Mouse (Mus musculus) layer of hippocampus, adult 9-10 months (tissue): ENCODE data around the gene Sdcbp2.
"Not testable (repeated sequence)": the region's sequence is repeated elsewhere in the genome, so short reads cannot be mapped to it uniquely, and the experiment has no call there.

Source experiments
- DNase-seq: peaks from one replicate; pipeline ENCODE4 v3.0.0; 2022; ENCODE audit warnings: low spot score

Sdcbp2 gene

DNA sequence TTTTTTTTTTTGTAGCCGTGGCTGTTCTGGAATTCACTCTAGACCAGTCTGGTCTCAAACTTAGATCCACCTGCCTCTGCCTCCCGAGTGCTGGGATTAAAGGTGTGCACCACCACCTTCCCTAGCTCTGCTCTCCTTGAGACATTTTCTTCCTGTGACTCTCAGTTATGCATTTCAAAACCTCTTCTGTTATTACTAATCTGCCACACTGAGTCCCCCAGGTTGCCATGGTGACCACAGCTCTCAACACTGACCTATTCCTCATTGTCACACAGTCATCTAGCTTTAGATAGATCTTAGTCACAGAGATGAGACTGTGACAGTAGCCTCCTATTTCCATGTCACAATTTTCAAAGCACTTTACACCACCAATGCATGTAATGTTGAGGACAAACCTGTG lies 3.0 kb upstream of the Sdcbp2 start:
- no peak for DNase-seq

DNA sequence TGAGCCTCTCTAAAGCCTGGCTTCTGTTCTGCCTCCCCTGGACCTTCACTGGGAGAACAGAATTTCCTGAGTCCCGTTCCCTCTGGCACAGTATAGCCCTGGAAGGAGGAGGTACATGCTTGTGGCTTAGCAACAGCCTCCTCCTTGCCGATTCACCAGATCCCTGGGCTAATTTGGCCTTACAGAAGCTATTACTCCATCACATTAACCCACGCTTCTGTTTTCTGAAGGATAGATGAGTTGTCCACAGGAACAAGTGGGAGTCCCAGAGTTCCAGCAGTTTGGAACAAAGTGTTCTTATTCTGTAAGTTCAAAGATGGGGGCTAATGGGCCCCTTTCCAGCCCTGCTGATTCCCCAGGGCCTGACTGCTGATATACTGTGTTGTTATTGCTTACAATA lies 1.2 kb downstream of the Sdcbp2 start:
- DNase-seq = no peak

DNA sequence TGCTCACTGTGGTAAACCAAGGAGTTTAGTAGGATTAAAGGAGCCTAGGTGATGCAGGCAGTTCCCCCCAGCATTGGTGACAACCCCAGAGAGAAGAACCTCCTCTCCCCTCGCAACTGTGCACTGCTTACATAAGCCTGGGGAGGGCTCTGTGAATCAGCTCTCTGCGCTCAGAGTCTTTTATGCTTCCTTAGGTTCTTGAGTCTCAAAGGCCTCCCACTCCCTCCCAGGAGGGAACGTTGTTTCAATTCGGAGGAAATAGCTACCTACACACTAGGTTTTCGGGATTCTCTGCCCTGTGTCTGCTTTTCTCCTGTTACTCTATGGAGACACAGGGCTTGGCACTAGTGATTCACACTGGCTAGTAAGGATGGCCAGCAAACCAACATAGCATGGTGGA lies 2.2 kb downstream of the Sdcbp2 start:
- DNase-seq = no peak

DNA sequence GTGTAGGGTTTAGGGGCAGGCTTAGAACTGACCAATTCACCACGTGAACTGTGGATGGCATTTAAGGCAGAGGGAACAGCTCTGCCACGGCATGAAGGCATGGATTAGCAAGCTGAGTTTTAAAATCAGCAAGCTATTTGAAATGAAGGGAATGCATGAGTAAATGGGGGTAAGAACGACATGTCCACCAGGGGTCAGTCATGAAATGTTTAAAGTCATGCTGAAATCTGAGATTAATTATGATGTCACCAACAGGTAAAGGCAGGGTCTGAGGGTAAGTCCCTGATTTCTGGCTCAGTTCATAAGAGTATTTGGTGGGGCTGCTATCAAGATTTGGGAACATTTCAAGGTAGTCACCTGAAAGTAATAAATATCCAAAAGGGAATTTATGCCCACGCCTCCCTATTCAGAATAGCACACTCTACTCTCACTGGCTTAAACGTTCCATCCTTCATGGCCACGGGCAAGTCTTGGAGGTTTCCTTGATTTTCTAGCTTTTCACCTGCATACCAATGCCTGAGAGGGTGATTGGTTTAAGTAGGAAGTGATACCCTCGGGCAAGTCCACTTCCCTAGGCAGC lies 2.8 kb downstream of the Sdcbp2 start:
- DNase-seq = peak; percentile 69

DNA sequence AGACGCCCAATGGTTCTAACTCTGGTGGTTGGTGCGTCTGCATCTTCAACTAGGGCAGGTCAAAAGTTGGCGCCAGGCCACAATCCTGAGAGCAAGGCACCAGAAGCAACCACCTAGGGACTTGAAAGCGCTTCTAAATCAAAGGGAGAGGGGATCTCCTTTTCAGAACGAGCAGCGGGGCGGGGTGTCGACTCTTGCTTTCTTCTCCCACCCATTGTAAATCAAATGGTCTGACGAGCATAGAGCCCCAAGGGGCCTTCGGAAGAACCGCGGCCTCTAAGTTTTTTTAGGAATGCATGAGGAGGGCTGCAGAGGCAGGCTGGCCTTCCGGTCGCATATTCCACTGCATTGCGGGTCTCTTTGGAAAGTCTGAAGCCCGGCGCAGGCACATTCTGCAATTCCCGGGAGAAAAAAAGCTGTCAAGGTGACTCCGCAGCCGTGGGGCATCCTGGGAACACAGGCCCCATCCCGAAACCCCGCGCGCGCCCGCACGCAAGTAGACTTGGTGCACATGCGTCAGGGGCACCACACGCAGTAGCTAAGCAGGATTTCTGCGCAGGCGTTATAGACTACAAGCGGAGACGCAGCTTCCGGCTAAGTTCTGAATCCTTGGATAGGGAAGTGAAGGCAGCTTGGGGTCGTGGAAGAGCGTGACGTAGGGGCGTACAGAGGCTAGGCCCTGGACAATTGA lies 3.4 kb downstream of the Sdcbp2 start:
- DNase-seq = peak; percentile 71

DNA sequence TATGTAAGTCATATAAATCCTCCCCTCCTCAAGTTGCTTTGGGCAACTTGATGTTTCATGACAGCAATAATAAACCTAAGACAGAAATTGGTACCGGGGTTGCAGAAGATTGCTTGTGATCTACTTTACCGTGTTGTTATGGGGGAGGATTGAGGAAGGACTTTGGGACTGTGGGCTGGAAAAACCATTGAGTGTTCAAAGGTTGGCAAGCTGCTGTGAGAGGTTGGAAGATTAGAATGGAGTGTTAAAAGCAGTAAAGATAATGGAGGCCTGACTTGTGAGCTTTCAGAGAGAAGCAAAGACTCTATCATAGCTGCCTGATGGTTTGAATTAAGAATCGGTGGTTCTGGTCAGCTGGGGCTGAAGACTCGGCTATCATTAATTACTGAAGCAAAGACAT lies 6.8 kb downstream of the Sdcbp2 start:
- DNase-seq = no peak

DNA sequence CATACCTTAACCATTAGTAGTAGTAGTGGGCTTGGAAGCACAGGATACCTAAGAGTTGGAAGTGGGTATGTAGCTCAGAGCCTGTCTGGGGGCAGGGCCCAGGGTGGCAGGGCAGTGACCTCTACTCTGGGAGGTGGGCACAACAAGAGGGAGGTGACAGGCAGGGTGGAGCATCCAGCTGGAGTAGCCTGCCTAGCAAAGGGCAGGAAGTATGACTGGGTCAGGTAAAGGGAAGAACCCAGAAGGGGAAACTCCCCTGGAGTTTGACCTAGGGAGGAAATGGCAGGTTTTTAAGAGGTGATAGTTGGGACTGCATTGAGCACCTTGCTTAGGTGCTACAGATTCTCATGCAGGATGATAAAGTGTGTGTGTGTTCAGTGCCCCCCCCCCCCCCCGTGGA lies 8.5 kb downstream of the Sdcbp2 start:
- DNase-seq = no peak

DNA sequence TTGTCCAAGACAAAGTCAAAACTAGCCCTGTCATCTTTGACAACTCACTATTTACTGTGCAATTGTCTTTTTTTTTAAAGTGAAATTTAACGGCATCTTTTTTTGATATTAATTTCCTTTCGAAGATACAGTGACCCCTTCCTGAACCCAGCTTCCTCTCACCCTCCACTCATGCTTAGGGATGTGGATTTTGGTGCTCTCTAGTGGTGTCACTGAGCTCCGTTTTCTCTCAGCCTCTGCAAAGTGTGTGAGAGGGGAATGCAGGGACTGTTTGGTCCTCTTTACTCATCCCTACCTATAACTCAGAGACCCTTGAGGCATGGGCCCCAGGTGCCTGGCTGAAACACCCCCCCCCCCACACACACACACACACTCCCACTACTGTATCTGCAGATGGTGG lies 13.5 kb downstream of the Sdcbp2 start:
- DNase-seq = no peak

DNA sequence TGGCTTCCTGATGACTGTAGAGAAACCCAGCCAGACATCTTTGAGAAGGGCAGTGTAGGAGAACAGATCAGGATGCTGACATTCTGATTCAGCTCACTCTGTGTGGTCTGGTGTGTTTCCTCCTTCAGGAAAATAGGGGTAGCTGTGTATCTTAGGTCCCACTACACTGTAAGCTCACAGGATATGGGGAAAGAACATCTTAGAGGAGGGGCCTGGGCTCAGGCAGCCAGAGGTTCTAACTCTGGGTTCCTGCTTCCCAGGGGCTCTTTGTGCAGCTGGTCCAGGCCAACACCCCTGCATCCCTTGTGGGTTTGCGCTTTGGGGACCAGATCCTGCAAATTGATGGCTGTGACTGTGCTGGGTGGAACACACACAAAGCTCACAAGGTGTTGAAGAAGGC lies 14.4 kb downstream of the Sdcbp2 start:
- no peak for DNase-seq

DNA sequence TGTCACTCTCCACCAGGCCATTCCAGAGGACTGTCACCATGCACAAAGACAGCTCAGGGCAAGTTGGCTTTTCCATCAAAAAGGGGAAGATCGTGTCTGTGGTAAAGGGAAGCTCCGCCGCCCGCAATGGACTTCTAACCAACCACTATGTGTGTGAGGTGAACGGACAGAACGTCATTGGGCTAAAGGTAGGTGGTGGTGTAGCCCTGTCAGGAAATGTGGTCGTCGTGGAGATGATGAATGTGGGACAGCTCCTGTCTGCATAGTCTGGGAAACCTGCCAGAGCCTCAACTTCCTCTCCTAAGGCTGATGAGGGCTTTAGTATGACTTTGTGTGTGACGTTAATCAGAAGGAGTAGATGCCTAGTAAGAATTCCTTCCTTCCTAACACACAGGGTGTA lies 14.9 kb downstream of the Sdcbp2 start:
- DNase-seq = no peak

DNA sequence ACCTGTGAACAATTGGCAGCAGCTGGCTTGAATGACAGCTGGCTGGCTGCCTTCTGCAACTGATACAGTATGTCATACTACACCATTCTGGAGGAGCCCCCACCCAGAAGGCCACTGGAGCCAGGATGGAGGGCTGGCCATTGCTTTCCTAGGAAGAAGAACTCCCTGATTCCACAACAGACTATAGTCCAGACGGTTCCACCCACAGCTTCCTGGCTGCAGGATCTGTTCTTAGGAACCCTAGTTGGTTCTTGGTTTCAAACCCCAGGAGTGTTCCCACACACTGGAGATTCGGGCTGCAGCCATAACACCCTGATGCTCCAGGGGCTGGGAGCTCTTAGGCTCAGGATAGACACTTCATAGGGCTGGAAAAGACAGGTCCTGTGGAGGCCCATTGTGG lies 25.6 kb downstream of the Sdcbp2 start:
- DNase-seq = no peak

DNA sequence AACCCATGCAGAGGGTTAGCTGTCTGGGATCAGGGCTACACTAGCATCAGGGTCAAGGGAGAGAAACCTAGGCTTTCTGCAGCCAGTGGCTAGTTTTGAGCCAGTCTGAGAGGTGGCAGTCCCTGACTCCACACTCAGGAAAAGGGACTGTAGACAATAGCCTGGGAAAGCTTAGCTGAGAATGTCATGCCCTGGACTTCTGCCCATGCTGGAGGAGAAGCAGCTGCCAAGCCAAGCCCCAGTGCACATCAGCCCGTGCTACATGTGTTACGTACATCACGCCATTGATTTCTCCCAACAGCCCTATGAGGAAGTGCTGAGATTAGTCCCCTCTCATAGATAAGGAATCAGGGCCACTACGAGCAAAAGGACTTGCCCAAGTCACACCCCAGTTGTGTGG lies 29.7 kb downstream of the Sdcbp2 start:
- DNase-seq = no peak

DNA sequence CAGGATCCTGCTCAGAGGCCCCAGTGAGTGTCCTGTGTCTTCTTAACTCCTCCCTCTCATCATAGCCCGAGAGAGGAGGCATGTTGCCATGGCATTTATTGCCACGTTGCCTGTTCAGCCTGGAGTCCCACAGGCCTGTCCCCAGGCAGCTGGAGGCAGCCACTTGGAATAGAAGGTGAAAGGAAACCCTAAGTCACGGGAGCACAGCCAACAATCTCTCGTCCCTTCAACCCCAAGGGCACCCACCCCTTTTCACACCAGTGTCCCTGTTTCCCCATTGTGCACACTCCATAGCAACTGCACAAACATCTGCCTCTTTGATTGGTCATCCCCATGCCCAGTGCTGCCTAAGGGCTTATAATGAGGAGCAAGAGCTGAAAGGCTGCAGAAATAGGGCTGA lies 31.2 kb downstream of the Sdcbp2 start:
- no peak for DNase-seq

DNA sequence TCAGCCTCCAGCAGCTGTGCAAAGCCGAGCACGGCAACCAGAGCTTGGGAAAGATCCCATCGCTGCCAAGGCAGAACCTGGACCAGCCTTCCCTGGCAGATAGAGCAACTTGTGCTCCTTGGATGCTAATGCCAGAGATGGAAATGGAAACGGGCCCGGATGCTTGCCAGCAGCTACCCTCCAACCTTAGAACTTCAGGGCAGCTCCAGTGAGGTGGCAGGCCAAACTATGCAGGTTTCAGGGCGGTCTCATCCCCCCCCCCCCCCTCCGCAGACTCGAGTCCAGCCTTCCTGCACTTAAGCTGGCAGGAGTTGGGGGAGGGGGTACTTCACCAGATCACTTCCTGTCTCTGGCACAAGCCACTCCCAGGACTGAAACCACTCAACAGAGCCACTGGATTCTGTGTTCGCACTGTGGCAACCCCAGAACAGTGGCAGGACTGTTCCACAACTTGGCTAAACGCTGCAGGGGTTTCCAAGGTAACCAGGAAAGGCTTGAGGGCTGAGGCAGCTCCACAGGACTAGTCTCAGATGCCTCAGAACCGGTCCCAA lies 33.1 kb downstream of the Sdcbp2 start:
- no peak for DNase-seq

DNA sequence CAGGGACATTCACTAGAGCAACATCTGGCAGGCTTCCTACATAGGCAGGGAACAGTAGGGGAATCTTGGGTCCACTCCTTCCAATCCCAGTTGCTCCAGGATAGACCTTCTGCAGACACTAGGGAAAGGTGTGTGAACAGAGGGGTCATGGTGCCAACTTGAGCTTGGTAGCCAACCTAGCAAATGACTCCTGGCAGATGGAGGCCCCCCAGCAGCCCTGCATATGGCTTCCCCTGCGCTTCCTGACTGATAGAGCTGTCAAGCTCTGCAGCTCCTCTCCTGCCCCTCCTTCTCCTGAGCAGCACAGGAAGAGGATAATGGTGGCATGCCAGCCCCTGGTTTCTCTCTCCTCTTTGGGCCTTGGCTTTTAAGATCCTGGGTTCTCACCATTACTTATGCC lies 36.0 kb downstream of the Sdcbp2 start:
- DNase-seq = no peak

DNA sequence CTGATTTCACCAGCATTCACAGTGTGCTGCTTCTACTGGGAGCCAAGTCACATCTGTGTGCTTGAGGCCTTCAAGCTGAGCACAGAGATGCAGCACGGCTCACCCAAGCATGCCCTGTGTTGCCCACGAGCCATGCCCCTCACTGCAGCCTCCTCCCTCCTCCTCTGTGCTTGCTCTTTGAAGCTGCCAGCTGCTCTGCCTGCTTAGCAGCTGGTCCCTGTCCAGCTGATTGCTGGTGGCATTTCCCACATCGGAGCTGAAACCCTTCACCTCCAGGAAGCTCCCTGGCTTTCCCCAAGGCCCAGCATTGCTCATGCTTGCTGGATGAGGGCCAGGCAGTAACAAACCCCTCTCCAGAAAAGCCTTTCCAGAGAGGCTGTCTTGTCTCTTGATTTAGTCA lies 37.6 kb downstream of the Sdcbp2 start:
- DNase-seq = no peak

DNA sequence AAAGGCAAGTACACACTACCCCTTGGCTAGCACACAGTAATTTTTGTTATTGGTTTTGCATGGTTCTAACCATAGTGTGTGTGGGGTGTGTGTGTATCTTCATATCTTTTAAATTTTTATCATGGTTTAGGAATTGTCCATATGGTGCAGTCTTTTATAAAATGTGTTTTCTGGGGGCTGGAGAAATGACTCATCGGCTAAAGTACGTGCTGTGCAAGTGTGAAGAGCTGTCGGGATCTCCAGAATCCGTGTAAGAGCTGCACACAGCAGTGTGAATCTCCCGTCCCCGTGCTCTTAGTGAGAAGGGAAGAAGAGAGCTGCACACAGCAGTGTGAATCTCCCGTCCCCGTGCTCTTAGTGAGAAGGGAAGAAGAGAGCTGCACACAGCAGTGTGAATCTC lies 43.4 kb downstream of the Sdcbp2 start:
- not testable (repeated sequence) for DNase-seq

DNA sequence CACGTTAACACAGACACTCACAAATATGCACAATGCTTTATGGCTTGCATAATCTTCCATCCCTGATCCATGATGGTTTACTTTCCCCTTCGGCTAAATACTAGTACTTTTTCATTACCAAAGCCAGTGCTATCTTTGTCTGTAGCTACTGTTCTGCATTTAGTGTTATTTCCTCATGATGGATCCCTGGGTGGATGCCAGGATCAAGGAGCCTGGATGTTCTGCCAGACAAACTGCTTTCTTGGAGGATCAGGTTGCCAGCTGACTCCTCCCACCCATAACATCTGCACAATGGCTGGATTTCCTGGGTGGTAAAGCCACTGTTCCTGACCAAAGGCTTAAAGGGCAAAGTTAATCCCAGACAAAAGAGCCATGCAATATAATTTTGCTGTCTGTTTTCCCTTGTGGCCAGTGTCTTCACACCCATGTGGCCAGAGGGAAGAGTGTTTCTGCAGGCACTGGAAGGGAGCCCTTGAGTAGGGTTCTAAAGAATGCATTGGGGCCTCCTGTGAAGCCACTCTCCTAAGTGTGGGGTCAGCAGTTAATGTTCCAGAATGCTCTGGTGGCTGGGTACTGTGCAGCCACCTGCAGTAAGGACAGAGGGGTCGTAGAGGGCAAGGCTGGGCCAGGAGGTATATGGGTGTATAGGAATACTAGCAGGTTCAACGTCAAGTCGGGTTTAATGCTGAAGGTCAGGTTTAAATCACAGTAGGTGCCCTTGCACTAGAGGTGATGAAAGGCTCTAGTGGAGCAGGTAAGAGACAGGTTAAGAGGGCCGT lies 44.3 kb downstream of the Sdcbp2 start:
- DNase-seq = no peak

DNA sequence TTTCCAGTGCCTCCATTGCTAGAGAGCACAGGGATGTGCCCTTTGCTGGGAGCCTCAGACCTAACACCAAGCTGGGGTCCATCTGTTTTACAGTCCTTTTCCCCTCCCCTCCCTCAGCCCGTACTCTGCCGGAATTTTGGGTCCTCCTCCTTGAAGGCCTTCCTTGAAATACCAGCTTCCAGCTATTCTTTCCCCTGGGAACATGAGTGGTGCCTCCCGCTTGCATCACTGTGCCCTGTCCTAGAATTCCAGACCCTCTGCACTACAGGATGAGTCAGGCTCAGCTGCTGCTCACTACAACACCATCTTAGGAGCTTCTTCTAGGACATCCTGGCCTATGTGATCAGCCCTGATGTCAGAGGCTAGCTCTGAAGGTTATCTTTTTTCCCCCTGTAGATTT lies 51.4 kb downstream of the Sdcbp2 start:
- DNase-seq = no peak

DNA sequence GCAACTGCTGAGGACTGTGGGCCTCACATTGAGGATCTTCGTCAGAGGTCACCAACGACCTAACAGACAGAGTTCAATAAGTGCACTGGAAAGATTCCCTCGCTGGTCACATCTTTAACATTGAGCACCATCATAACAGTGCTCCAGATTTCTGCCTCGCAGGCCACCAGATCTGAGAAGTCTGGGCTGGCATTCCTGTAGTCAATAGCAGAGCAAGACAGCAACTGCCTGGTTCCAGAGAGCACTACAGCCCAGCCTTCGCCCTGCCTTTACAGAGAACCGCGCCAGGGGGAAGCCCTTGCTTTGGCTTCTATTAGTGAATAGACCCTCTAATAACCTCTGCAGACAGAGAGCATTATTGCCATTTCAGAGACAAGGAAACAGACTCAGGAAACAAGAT lies 53.9 kb downstream of the Sdcbp2 start:
- no peak for DNase-seq

DNA sequence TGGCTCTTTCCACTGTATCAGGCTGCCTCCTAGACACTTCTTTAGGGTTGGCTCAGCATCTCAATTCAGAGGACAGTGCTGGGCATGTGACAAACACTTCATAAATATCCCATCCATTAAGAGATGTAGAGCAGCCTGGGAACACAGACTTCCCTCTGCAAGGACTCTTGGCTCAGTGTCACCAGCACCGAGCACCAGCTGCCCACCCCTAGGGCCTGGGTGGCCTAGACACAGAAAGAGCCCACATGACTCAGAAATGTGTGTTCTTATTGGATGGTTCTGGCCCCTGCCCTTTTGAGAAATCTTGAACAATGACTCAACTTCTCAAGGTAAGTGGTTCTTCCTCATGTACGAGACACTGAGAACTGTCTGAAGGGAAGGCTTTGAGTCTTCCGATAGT lies 55.6 kb downstream of the Sdcbp2 start:
- no peak for DNase-seq

DNA sequence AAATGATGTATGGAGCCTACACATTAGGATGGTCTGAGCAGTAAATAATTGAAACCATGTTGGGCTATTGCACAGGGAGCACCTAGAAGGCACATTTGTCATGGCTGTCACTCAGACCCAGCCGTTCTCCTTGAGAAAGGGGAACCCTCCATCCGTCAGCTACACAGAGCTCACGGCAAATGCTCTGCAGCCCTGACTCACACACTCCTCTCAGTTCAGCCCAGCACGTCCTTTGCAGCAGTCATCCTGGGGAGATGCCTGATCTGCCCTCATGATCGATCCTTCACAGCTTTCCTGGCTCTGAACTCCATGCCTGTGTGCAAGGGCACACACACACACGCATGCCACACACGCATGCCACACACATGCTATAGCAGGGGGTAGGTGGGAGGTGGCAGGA lies 56.9 kb downstream of the Sdcbp2 start:
- no peak for DNase-seq

DNA sequence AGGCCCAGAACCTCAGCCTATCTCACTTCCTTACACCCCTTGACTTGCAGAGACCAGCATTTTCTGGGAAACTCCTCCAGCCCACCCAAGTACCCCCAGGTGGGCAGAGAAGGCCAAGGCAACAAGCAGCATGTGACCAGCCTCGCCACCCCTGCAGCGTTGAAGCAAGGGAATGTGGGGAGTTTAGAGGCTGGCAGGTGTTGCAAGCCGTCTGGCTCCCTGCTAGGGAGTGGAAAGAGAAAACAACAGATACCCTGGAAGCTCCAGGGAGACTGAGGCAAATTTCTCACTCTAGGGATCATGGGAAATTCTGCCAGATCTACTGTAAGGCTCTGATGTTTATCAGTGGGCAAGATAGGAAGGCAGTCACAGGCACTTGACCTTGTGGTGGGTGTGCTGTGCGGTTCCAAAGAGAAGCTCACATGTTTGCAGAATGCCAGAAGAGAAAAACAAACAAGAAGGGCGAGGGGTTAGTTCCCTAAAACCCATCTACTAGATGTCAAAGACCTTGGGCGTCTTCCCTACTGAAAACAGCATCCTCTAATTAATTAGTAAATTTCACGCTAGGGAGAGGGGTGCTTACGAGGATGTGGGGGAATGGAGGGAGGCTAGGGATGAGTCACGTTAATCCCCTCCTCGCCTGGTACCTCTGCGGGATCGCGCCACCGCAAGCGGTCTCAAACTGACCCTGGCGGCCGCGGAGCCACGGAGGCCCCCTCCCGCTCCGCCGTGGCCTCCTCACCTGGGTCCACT lies 59.2 kb downstream of the Sdcbp2 start:
- no peak for DNase-seq
